Mouse (Mus musculus): ENCODE measurements around the gene Galnt18. TPM values are rescaled to one million over a fixed set of nuclear protein-coding genes. Genes with fewer than 3 reads are reported as not detected.

The Galnt18 gene
- polyA plus RNA-seq, 1 experiment from 2014 or later, result 2.1 TPM

GRCm38 (mm10) chr7:111450286-111451095, 329.3 kb downstream of the Galnt18 start:
- 59% methylated on average over 6 of the region's 6 CpGs for WGBS (ENCODE audit: insufficient replicate concordance)
- H3K4me3 ChIP-seq, result no peak overlapping the region
- H3K27ac ChIP-seq, result no peak overlapping the region
- ATAC-seq, result no peak
- H3K36me3 ChIP-seq, result no peaks in the 10 kb centered on the region
- no peaks in the 10 kb centered on the region for H3K9me3 ChIP-seq (replicated peaks)
- H3K9ac ChIP-seq, result no peak overlapping the region
- no peak overlapping the region for H3K4me2 ChIP-seq
- H3K27me3 ChIP-seq (replicated peaks), result no peaks in the 10 kb centered on the region
- no peaks in the 10 kb centered on the region for H3K4me1 ChIP-seq

DNA sequence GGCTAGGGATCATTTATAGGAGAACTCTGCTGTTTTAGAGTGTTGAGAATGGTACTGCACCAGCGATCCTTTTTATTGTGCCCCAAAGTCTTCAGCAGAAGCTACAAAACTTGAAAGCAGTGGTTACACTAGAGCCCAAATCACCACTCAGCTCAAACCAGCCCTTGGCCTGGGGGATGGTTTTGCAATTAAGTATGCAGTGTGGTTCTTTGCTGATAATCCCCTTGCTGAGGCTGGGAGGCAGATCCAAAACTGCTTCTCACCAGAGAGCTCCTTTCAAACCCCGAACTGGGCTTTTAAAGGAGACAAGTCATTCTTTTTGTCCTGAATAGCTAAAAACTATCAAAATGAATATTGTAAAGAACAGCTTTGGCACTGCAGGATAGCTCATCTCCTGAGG, 346.6 kb downstream of the Galnt18 start:
- Histone ChIP-seq H3K9ac (no peak overlapping the region), H3K9me3 (replicated peaks) (no peaks in the 10 kb centered on the region), H3K4me1 (no peaks in the 10 kb centered on the region), H3K27ac (no peak overlapping the region), H3K36me3 (no peaks in the 10 kb centered on the region), H3K27me3 (replicated peaks) (0 out of 2 replicates have a peak, but pooled peaks cover 4% of the 10 kb centered on the region), H3K4me2 (no peak overlapping the region), H3K4me3 (no peak overlapping the region)
- 50% methylated on average over 2 of the region's 2 CpGs for WGBS (ENCODE audit: insufficient replicate concordance)
- ATAC-seq, result no peak

- no peak overlapping the region for H3K27ac ChIP-seq
- WGBS (ENCODE audit: insufficient replicate concordance), result 61% methylated on average over 1 of the region's 1 CpGs
- no peaks in the 10 kb centered on the region for H3K4me1 ChIP-seq
- no peak overlapping the region for H3K4me3 ChIP-seq
- H3K4me2 ChIP-seq, result no peak overlapping the region
- H3K36me3 ChIP-seq, result no peaks in the 10 kb centered on the region
- no peak for ATAC-seq
- H3K9ac ChIP-seq, result no peak overlapping the region
- no peaks in the 10 kb centered on the region for H3K9me3 ChIP-seq (replicated peaks)
- 0 out of 2 replicates have a peak, but pooled peaks cover 2% of the 10 kb centered on the region for H3K27me3 ChIP-seq (replicated peaks)
Observed at GRCm38 (mm10) chr7:111427392-111427791, 352.4 kb downstream of the Galnt18 start.

Small RNA genes within 50 kb of the gene (microRNA-seq; reads per million reads assigned to microRNA genes)
- gene Gm25787, result not detected

Other genes with a start within 250 kb of the Galnt18 start
- 36.9 and 37.2 TPM in 2 replicates for gene Usp47, start 243.5 kb upstream of the Galnt18 start, polyA plus RNA-seq (2016; fragmentation: Nextera tagmentation; extraction: Ambion mirVana)

Data from liver, embryonic 12.5 days (tissue).